Mouse (Mus musculus): Measurements from ENCODE around the gene Pitpna. TPM values are rescaled to one million over a fixed set of nuclear protein-coding genes. Genes with fewer than 3 reads are reported as not detected.
"Not testable (repeated sequence)": the region's sequence is repeated elsewhere in the genome, so short reads cannot be mapped to it uniquely, and the experiment has no call there.

Gene Pitpna
- total RNA-seq, 2 experiments from 2014 or later, result 312 to 321 TPM

DNA sequence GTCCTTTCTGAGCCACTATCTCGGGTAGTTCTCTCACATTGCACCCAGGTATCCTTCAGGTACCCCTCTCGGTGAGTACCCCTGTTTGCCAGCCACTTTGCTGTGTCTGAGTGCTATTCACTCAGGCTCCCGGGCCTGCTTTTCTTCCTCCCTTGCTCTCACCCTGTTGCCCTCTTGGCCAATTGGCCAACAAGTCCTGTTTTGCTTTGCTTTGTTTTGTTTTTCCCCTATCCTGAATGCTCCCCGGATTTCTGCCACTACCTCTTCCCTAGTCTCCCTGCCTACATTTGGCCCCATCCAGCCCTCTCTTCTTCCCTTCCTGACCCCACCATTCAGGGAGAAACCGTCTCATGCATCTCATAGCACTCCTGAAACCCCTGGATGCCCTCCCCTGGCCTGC, 1.9 kb upstream of the Pitpna start:
- no peak for DNase-seq (ENCODE audit: low spot score in 2 of 2)

DNA sequence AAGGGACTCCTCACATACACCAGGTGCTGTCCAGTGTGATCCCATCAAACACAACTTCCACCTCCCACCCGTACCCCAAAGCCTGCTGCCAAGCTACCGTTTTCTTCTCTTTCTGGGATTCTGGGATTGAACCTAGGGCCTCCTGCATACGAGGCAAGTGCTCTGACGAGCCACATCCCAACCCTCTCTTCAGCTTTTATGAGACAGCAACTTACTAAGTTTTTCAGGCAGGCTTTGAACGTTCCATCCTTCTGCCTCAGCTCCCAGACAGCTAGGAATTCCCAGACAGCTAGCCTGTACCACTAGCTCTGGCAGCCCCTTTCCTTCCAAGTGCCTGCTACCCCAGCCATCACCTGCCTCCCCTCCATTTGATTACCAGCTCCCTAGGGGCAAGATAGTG, 934 bp upstream of the Pitpna start:
- no peak for DNase-seq (ENCODE audit: low spot score in 2 of 2)

GRCm38 (mm10) chr11:75588285-75588941, 516 bp downstream of the Pitpna start:
- no peak for DNase-seq (ENCODE audit: low spot score in 2 of 2)

DNA sequence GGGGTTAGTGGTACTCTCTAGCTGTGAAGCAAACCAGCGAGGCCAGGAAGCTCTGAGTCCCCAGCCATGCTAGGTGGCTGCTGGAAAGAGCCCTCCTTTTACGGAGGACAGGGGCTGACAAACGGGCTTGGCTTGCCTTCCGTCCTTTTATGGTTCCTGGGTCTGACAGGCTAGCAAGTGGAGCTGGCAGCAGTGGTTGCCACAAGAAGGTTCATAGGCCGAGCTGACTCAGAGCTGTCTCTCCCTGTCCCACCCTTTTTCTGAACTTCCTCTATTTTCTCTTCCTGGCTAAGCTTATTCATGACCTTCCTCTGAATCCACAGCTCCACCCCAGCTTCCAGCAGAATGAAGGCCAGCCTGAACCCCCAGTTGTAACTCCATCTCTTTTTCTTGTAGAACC, 4.7 kb downstream of the Pitpna start:
- DNase-seq (ENCODE audit: low spot score in 2 of 2), result no peak

DNA sequence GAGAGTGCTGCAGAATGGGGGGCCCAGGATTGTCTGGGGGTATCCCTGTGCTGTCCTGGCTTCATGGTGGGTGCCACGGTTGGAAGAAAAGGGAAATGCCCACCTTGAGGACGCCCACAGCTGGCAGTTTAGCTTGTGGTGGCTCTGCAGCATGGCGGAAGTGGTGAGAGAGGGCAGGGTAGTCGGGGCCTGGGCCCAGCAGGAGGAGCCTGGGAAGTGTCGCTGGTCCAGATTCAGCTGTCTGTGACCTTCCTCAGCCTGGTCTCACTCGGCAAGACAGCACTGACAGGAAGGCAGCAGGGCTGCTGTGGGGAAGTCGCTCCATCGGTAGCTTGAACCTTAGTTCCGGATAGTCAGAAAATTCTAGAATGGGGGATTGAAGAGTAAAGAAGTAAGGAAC, 6.5 kb downstream of the Pitpna start:
- no peak for DNase-seq (ENCODE audit: low spot score in 2 of 2)

DNA sequence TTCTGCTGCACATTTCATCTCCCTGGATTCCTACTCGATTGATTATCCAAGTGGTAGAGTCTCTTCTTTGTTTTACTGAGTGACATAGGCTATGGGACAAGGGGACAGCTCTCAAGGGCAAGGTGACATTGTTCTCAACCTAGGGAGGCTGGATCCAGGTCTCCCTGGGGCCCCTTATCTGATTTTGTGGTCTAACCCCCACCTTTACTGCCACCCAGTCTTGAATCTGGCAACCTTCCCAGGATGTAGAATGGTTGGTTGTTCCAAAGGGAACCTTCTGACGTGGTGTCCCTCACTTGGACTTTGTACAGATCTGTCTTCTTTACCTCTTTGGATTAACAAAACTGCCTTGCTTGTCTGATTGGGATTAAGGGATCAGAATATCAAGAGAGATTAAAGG, 7.5 kb downstream of the Pitpna start:
- no peak for DNase-seq (ENCODE audit: low spot score in 2 of 2)

GRCm38 (mm10) chr11:75595816-75596215, 7.9 kb downstream of the Pitpna start:
- DNase-seq (ENCODE audit: low spot score in 2 of 2), result no peak

GRCm38 (mm10) chr11:75596726-75597255, 8.9 kb downstream of the Pitpna start:
- DNase-seq (ENCODE audit: low spot score in 2 of 2), result no peak

DNA sequence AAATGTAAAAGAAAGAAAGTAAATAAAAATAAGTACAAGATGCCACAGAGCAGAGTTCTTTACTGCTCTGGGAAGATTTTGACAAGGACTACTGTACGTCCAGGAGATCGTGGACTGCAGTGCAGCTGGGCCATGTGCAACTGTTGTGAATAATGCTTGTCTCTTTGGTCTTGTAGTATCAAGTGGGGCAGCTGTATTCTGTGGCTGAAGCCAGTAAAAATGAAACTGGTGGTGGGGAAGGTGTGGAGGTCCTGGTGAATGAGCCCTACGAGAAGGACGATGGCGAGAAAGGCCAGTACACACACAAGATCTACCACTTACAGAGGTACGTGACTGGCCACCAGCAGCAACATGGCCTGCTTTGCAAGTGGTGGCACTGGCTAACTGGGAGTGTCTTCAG, 10.1 kb downstream of the Pitpna start:
- DNase-seq (ENCODE audit: low spot score in 2 of 2), result no peak

DNA sequence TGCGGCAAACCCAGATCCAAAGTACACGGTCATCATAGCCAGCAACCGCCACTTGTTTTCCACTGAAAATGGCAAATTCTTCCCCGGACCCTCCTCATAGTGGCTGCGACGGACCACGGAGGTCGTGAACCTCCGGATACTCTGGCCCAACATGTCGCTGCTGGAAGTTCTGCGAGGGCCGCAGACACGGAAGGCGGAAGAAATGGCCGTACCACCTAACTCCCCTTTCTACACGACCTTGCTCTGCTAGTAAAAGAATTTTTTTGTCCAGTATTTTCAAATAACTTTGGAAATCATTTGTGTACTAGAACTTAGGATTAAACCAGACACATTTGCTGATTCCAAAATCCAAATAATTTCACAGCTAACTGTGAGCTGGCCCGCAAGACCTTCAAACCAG, 11.9 kb downstream of the Pitpna start:
- DNase-seq (ENCODE audit: low spot score in 2 of 2), result not testable (repeated sequence)

DNA sequence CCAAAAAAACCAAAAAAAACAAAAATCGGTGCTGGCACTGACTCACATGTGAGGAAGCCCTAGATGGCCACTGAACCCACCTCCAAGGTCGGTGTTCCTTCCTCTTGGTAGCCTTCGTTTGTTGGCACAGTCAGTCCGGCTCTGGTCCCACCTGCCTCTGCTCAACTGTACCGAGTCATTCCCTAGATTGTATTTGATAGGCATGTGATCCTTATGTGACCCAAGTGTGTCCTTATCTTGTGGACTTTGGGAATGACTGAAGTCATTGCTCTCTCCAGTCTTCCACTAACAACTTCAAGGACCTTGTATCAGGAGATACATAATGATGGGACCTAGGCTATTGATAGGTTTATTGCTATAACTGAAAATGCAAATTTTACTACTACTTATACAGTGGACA, 16.9 kb downstream of the Pitpna start:
- DNase-seq (ENCODE audit: low spot score in 2 of 2), result no peak

GRCm38 (mm10) chr11:75605318-75605717, 17.4 kb downstream of the Pitpna start:
- no peak for DNase-seq (ENCODE audit: low spot score in 2 of 2)

GRCm38 (mm10) chr11:75608776-75609175, 20.9 kb downstream of the Pitpna start:
- no peak for DNase-seq (ENCODE audit: low spot score in 2 of 2)

DNA sequence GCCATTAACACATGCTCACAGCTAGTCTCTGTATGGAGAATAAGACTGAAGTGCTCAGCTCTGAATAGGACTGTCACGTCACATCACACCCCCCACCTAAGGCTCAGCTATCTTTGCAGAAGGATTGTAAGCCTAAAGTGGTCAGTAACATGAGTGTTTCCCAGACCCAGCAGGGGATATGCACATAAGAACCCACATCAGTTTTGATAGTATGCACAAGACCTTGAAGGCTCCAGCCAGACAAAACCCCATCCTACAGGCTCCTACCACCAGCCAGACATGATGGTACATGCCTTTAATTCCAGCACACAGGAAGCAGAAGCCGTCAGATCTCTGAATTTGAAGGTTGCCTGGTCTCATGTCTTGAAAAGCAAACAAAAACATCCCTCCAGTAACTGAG, 22.1 kb downstream of the Pitpna start:
- no peak for DNase-seq (ENCODE audit: low spot score in 2 of 2)

DNA sequence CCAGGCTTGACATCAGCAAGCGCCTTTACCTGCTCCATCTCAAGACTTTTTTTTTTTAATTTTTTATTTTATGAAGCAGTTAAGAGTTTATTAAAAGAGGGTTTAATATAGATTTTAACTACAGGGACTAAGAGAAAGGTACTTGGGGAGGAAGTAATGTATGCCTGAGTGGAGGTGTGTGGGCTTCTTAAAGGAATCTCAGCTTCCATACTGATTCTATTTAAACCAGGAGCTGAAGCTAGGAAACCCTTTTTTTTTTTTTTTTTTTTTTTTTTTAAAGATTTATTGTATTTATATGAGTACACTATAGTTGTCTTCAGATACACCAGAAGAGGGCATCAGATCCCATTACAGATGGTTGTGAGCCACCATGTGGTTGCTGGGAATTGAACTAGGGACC, 26.9 kb downstream of the Pitpna start:
- DNase-seq (ENCODE audit: low spot score in 2 of 2), result no peak

DNA sequence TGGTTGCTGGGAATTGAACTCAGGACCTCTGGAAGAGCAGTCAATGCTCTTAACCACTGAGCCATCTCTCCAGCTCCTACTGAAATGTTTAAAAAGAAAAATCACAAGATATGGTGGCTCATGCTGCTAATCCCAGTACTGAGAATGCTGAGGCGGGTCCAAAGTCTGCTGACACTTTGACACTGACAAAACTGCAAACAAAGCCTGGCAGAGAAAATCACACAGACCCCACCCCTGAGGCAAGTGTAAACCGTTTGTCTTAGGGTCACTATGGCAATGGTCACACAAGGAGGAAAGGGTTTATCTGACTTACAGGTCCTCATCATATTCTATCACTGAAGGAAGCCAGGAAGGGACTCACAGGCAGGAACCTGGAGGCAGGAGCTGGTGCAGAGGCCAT, 27.7 kb downstream of the Pitpna start:
- no peak for DNase-seq (ENCODE audit: low spot score in 2 of 2)

- DNase-seq (ENCODE audit: low spot score in 2 of 2), result no peak
Measured at GRCm38 (mm10) chr11:75619133-75619532, 31.2 kb downstream of the Pitpna start.

GRCm38 (mm10) chr11:75620136-75620780, 32.4 kb downstream of the Pitpna start:
- DNase-seq (ENCODE audit: low spot score in 2 of 2), result peak; percentile 33 to 35

GRCm38 (mm10) chr11:75621426-75621825, 33.5 kb downstream of the Pitpna start:
- DNase-seq (ENCODE audit: low spot score in 2 of 2), result no peak

DNA sequence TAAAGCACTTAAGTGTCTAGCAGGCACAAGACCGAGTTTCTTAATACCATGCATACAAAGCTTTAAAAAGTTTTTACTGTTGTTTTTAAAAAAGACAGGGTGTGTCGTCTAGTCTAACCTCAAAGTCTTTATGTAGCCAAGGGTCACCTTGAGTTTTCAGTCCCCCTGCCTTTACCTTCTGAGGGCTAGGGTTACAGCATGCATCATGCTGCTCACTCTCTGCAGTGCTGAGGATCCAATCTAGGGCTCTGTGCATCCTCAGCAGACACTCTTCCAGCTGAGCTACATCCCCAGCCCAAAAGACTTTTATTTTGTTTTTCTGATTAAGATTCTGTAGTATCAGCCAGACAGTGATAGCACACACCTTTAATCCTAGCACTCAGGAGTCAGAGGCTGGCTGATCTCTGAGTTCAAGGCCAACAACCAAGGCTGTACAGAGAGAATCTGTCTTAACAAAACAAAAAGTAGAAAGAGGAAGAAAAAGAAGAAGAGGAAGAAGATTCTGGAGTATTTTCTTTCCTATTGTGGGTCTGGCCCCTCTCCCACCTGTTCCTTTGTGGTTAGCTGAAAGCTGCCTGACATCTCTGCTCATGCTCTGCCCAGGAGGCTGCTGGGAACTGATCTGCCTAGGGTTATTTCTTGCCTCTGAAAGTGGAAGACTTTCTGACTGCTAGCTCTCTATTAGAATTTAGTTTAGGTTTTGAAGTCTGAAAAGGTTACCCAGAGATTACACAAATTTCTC, 34.9 kb downstream of the Pitpna start:
- DNase-seq (ENCODE audit: low spot score in 2 of 2), result no peak

DNA sequence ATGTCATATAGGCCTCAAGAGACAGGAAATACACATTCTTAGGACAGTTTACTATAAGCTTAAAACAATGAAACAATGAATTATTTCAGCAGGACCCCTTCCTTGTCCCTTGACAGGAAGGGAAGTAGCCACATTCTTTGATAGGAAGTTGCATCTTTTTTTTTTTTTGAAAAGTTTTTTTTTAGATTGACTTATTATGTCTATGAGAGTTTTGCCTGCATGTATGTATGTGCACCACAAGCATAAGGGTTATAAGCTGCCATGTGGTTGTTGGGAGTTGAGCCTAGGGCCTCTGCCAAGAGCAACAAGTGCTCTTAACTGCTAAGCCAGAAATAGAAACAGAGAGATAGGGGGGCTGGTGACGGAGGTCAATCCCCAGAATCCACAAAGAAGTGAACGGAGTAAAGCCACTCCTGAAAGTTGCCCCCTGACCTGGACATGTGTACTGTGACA, 36.2 kb downstream of the Pitpna start:
- DNase-seq (ENCODE audit: low spot score in 2 of 2), result no peak

- peak in 1 of 2 experiments; percentile 53 for DNase-seq (ENCODE audit: low spot score in 2 of 2)
Measured at GRCm38 (mm10) chr11:75625820-75626219, 37.9 kb downstream of the Pitpna start.
